Mouse (Mus musculus): ENCODE data around the gene Trim25.

DNA sequence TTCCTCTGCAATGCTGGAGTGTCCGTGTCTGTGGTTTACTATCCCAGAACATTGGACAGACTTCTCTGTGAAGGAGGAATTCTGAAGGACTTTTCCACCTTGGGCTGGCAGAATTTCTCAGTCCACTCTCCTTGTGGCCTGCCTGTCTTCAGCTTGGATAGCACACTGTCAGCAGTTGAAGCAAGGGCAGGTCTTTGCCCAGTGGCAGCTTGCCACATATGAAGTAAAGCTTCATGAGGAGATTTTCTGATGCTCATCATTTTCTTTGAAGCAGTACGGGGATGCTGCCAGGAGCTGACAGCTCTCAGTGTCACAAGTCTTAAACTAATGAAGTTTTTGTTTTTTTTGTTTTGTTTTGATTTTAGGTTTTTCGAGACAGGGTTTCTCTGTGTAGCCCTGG is 40.3 kb upstream of the Trim25 start:
- TF ChIP-seq POLR2A (IDR thresholded peaks at IDR 0.05; ENCODE audit: control insufficient read depth in 1 of 2, insufficient read depth in 1 of 2, low read depth in 1 of 2, low read length in 2 of 2, poor library complexity in 1 of 2) (no peak), TCF12 (IDR thresholded peaks at IDR 0.05; ENCODE audit: low read depth, low read length) (no peak), CTCF (IDR thresholded peaks at IDR 0.05 in 2 of 3, conservative IDR thresholded peaks at IDR 0.05 in 1 of 3; ENCODE audit: control insufficient read depth in 1 of 3, insufficient read depth in 1 of 3, low read depth in 2 of 3, low read length in 3 of 3, poor library complexity in 1 of 3, severe bottlenecking in 1 of 3) (no peak), SMC3 (IDR thresholded peaks at IDR 0.05; ENCODE audit: low read depth, low read length) (no peak), POLR2AphosphoS2 (IDR thresholded peaks at IDR 0.05; ENCODE audit: low read length) (no peak), EP300 (IDR thresholded peaks at IDR 0.05; ENCODE audit: low read depth in 1 of 2, low read length in 2 of 2) (no peak), NELFE (IDR thresholded peaks at IDR 0.05; ENCODE audit: low read depth, low read length) (no peak), USF2 (IDR thresholded peaks at IDR 0.05; ENCODE audit: borderline replicate concordance in 1 of 2, insufficient read depth in 1 of 2, low read depth in 1 of 2, low read length in 2 of 2) (no peak), ZC3H11A (IDR thresholded peaks at IDR 0.05; ENCODE audit: low read depth, low read length) (no peak), POLR2AphosphoS5 (IDR thresholded peaks at IDR 0.05; ENCODE audit: borderline replicate concordance, low read depth, low read length) (no peak), ZMIZ1 (IDR thresholded peaks at IDR 0.05; ENCODE audit: low read depth, low read length) (no peak)
